ENCODE assay signal across 11 mouse cellular contexts in genomic region chr2:26205126-26205525, GRCm38 (mm10). TPM values are rescaled to one million over a fixed set of nuclear protein-coding genes. Genes with fewer than 3 reads are reported as not detected.
A peak's percentile ranks its signal among the peaks of the same experiment; 100 is the strongest.
DNase-seq lines count a peak whose midpoint lies in the region; ATAC-seq and TF ChIP-seq lines count a peak whose summit lies in the region.
"Had no signal": no experiment of that assay in that cellular context is flagged by ENCODE, and none has a peak within 500 bp of the region (broad histone marks: within the 10 kb centered on the region; RNA-seq: fewer than 3 reads in every experiment).

No protein-coding gene starts in this region.

- DNase-seq in hindbrain, embryonic 10.5 days (ENCODE audit: low spot score) = peak; percentile 66
- DNase-seq in 416B (ENCODE audit: low read depth) = peak; percentile 28
- peak; percentile 11 for DNase-seq in brain, embryonic 14.5 days (ENCODE audit: low read depth)
- DNase-seq in lung, postnatal 4 days = peak; percentile 49 to 53
- DNase-seq in left cerebral cortex, postnatal 14 days (ENCODE audit: low spot score in 2 of 2) = no peak
- no peak for DNase-seq in spleen, postnatal 14 days (ENCODE audit: low spot score in 2 of 2)

- WGBS in hindbrain, embryonic 10.5 days = under 1% methylated on average over 16 of the region's 16 CpGs
- WGBS in hindbrain, embryonic 13.5 days = 2% methylated on average over 16 of the region's 16 CpGs
- WGBS in kidney, embryonic 14.5 days = 4% methylated on average over 16 of the region's 16 CpGs

- no peak for ATAC-seq in hindbrain, embryonic 13.5 days (ENCODE audit: low FRiP score)
- no peak for ATAC-seq in kidney, embryonic 14.5 days (ENCODE audit: low FRiP score, low TSS enrichment)

- H3K9ac ChIP-seq in hindbrain, embryonic 13.5 days = no peak overlapping the region
- H3K9ac ChIP-seq in kidney, embryonic 14.5 days (ENCODE audit: low read depth, low read length) = no peak overlapping the region
- H3K9ac ChIP-seq: embryonic facial prominence, embryonic 12.5 days; kidney, embryonic 15.5 days had no signal

- TF ChIP-seq CTCF in brain, embryonic 14.5 days (IDR thresholded peaks at IDR 0.05; ENCODE audit: borderline replicate concordance, extremely low read depth, insufficient read depth, insufficient read length) = no peak

- intact Hi-C loops in left cerebral cortex, postnatal 14 days (cut with DNase I) = no loop called here

- H3K36me3 ChIP-seq in hindbrain, embryonic 10.5 days = peaks cover 9% of the 10 kb centered on the region
- H3K36me3 ChIP-seq in hindbrain, embryonic 13.5 days = peaks cover 7% of the 10 kb centered on the region
- H3K36me3 ChIP-seq in kidney, embryonic 14.5 days (ENCODE audit: control insufficient read depth, insufficient read depth, low read length) = no peaks in the 10 kb centered on the region
- H3K36me3 ChIP-seq: embryonic facial prominence, embryonic 12.5 days had no signal

- H3K27ac ChIP-seq in hindbrain, embryonic 10.5 days = no peak overlapping the region; the same call in 1 of the 2 replicates
- H3K27ac ChIP-seq in hindbrain, embryonic 13.5 days = no peak overlapping the region
- no peak overlapping the region for H3K27ac ChIP-seq in kidney, embryonic 14.5 days (ENCODE audit: low read depth, low read length)
- H3K27ac ChIP-seq: embryonic facial prominence, embryonic 12.5 days; kidney, embryonic 15.5 days had no signal

- peak overlapping the region; percentile 39; the same call in 1 of the 2 replicates for H3K4me3 ChIP-seq in hindbrain, embryonic 10.5 days
- H3K4me3 ChIP-seq in hindbrain, embryonic 13.5 days = no peak overlapping the region
- no peak overlapping the region for H3K4me3 ChIP-seq in kidney, embryonic 14.5 days (ENCODE audit: low read length)
- H3K4me3 ChIP-seq: embryonic facial prominence, embryonic 12.5 days; kidney, embryonic 15.5 days had no signal

- H3K9me3 ChIP-seq in hindbrain, embryonic 10.5 days = no peaks in the 10 kb centered on the region
- H3K9me3 ChIP-seq in hindbrain, embryonic 13.5 days = no peaks in the 10 kb centered on the region
- H3K9me3 ChIP-seq in kidney, embryonic 14.5 days (ENCODE audit: control insufficient read depth, low read length) = no peaks in the 10 kb centered on the region
- H3K9me3 ChIP-seq: embryonic facial prominence, embryonic 12.5 days; G1E; kidney, embryonic 15.5 days had no signal

- no peak for TF ChIP-seq POLR2A in brain, embryonic 14.5 days (IDR thresholded peaks at IDR 0.05; ENCODE audit: borderline replicate concordance, extremely low read depth, insufficient read depth, insufficient read length, poor library complexity, severe bottlenecking)

- H3K4me2 ChIP-seq in hindbrain, embryonic 13.5 days = no peak overlapping the region
- no peak overlapping the region for H3K4me2 ChIP-seq in kidney, embryonic 14.5 days (replicated peaks; ENCODE audit: low read depth, low read length)
- H3K4me2 ChIP-seq: embryonic facial prominence, embryonic 12.5 days; kidney, embryonic 15.5 days had no signal

- H3K27me3 ChIP-seq in hindbrain, embryonic 10.5 days (ENCODE audit: insufficient read depth, poor library complexity, severe bottlenecking) = peaks cover 87% of the 10 kb centered on the region
- peaks cover 93% of the 10 kb centered on the region for H3K27me3 ChIP-seq in hindbrain, embryonic 13.5 days
- H3K27me3 ChIP-seq in kidney, embryonic 14.5 days (ENCODE audit: control insufficient read depth, insufficient read depth, low read length) = peaks cover 79% of the 10 kb centered on the region

- H3K4me1 ChIP-seq in hindbrain, embryonic 10.5 days (replicated peaks) = peaks cover 44% of the 10 kb centered on the region
- peaks cover 42% of the 10 kb centered on the region for H3K4me1 ChIP-seq in hindbrain, embryonic 13.5 days (replicated peaks)
- H3K4me1 ChIP-seq in kidney, embryonic 14.5 days (ENCODE audit: control insufficient read depth, insufficient read depth, low read length) = peaks cover 7% of the 10 kb centered on the region

RNA-seq across cellular contexts. Expression of gene Lhx3, which starts 3.0 kb away (rescaled TPM):
- polyA plus RNA-seq in hindbrain, embryonic 10.5 days (2016; fragmentation: Nextera tagmentation; extraction: Ambion mirVana) = 4.4 and 6.3 TPM in 2 replicates
- polyA plus RNA-seq in hindbrain, embryonic 13.5 days (2015; fragmentation: Nextera tagmentation; extraction: Ambion mirVana) = 5.2 and 15.4 TPM in 2 replicates
- polyA plus RNA-seq in brain, embryonic 14.5 days (2012; rRNA removed) = 1.6 and 3.3 TPM in 2 replicates
- total RNA-seq in left cerebral cortex, postnatal 14 days (2021) = not detected
- not detected in 2 replicates for polyA plus RNA-seq in kidney, embryonic 14.5 days (2014; fragmentation: Nextera tagmentation; extraction: Ambion mirVana)
- total RNA-seq: G1E had no signal
- polyA plus RNA-seq: G1E; kidney, embryonic 15.5 days had no signal

RNA-seq across cellular contexts. Expression of gene Qsox2, which starts 32.2 kb away (rescaled TPM):
- polyA plus RNA-seq in hindbrain, embryonic 10.5 days (2016; fragmentation: Nextera tagmentation; extraction: Ambion mirVana) = 19.1 and 20.4 TPM in 2 replicates
- 13.2 and 13.9 TPM in 2 replicates for polyA plus RNA-seq in hindbrain, embryonic 13.5 days (2015; fragmentation: Nextera tagmentation; extraction: Ambion mirVana)
- 19.1 and 20.1 TPM in 2 replicates for polyA plus RNA-seq in brain, embryonic 14.5 days (2012; rRNA removed)
- total RNA-seq in left cerebral cortex, postnatal 14 days (2021) = 10 to 100 TPM; 22.9 to 23.4 TPM
- 10.0 and 19.0 TPM in 2 replicates for polyA plus RNA-seq in kidney, embryonic 14.5 days (2014; fragmentation: Nextera tagmentation; extraction: Ambion mirVana)

Comparison
In these comparisons a context has a peak if more than half of its experiments do, and no peak if none do; other contexts are left out.
1. DNase-seq: peak in hindbrain, embryonic 10.5 days (single experiment), 416B (single experiment), brain, embryonic 14.5 days (single experiment) and lung, postnatal 4 days (2 of 2); none in left cerebral cortex, postnatal 14 days (0 of 2) and spleen, postnatal 14 days (0 of 2).